Mouse (Mus musculus) ES-E14 (cell line): ENCODE measurements around the gene R3hdm2.

Experiments used
- HCFC1 ChIP-seq: IDR thresholded peaks from 2 replicates; pipeline ENCODE4 v1.6.1; 2012; ENCODE audit warnings: low read length, inconsistent platforms, borderline replicate concordance; ENCODE audit not compliant: insufficient read depth
- MAFK ChIP-seq: IDR thresholded peaks from 2 replicates; pipeline ENCODE4 v1.6.1; 2014; ENCODE audit warnings: mild to moderate bottlenecking, low read depth, low read length, inconsistent platforms; ENCODE audit not compliant: insufficient read depth
- ZC3H11A ChIP-seq: IDR thresholded peaks from 2 replicates; pipeline ENCODE4 v1.6.1; 2012; ENCODE audit warnings: low read depth, mild to moderate bottlenecking, inconsistent platforms, low read length, borderline replicate concordance
- ZNF384 ChIP-seq: IDR thresholded peaks from 2 replicates; pipeline ENCODE4 v1.6.1; 2012; ENCODE audit warnings: low read depth, low read length, inconsistent platforms

DNA sequence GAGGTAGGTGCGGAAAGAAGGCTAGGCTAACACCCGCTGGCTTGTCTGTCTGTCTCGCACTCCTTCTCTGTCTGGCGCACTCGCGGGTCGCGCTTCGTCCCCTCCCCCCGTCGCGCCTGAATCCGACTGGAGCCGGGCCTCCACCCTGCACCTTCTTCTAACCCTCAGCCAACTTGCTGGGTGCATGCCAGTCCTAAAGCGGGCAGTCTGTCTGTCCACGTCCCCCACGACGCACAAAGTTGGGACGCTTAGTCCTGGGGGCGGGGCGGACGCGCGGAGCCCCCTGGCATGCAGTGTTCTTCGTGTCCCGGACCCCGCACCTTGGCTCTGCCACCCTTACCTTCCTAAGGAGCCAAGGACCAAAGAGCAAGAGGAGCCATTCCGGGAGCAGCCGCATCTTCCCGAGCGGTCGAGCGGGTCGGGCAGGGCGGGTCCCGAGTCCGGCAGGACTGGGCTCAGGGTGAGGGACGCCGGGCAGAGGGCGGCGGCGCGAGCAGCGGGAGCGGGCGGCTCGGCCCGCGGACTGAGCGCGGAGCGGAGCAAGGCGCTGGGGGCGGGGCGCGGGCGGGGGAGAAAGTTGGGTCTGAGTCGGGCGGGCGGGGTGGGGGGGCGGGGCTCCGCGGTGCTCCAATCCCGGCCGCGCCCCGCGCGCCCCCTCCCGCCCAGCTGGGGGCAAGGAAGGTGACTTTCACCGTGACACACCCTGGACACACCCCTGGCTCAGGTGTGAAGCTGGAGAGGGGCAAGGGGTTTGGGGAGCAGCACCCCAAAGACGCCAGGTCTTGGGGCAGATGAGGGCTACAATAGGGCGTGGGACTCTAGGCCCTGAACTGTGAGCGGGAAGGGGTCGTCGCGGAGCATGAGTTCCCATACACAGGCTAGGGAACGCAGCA lies 154.2 kb downstream of the R3hdm2 start, which contains the start of gene Nxph4:
- TF ChIP-seq ZC3H11A (no peak), MAFK (no peak), ZNF384 (no peak), HCFC1 (no peak)
